Mouse (Mus musculus): ENCODE results near the gene Esyt1. TPM values are rescaled to one million over a fixed set of nuclear protein-coding genes. Genes with fewer than 3 reads are reported as not detected.
"Not testable (repeated sequence)": the region's sequence is repeated elsewhere in the genome, so short reads cannot be mapped to it uniquely, and the experiment has no call there.

The Esyt1 gene
- polyA plus RNA-seq, 1 experiment from 2014 or later = 13.6 TPM

DNA sequence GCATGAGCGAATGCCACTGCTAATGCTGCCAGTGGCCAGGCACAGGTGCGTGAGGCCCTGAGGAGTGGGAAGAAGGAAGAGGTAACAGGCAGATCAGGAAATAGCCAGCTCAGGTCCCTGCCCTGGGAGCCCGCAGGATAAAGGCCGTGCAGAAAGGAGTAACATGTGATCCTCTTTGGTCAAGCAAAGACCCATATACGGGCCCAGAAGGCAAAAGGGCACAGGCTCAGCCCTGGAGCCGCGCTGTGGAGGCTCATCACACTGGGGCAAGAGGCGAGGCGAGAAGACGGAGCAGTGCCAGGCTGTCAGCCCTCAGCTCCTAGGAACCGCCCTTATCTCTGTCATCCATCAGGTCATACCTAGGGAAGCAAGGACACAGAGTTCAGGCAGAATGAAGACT, 15.4 kb downstream of the Esyt1 start:
- Histone ChIP-seq H3K27ac (replicated peaks) (no peak overlapping the region), H3K4me3 (no peak overlapping the region), H3K4me1 (no peaks in the 10 kb centered on the region), H3K9me3 (no peaks in the 10 kb centered on the region), H3K36me3 (replicated peaks) (peaks cover 21% of the 10 kb centered on the region; the same call in 1 of the 2 replicates), H3K27me3 (replicated peaks; ENCODE audit: low read depth, poor library complexity, severe bottlenecking) (peaks cover 18% of the 10 kb centered on the region)
- WGBS = 82% methylated on average over 11 of the region's 11 CpGs
- DNase-seq (ENCODE audit: low spot score) = no peak

DNA sequence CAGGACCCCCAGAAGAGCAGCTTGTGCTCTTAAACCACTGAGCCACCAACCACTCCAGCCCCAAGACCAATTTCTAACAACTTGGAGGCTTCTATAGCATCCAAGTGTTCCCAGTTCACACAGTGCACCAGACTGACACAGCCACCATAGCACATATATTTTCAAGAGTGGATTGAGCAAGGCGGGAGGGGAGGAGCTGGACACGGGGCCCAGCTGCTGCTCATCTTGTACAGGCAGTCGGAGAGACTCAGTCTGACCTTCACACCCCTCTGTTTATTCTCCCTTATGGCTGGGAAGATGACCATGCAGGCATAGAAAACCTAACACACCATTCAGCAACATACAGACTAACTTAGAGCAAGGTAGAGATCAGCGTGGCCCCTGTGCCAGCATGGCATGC, 15.8 kb downstream of the Esyt1 start:
- Histone ChIP-seq H3K4me1 (0 out of 2 replicates have a peak, but pooled peaks cover 2% of the 10 kb centered on the region), H3K9me3 (no peaks in the 10 kb centered on the region), H3K4me3 (no peak overlapping the region), H3K36me3 (replicated peaks) (peaks cover 16% of the 10 kb centered on the region; the same call in 1 of the 2 replicates), H3K27ac (replicated peaks) (no peak overlapping the region), H3K27me3 (replicated peaks; ENCODE audit: low read depth, poor library complexity, severe bottlenecking) (peaks cover 13% of the 10 kb centered on the region)
- no peak for DNase-seq (ENCODE audit: low spot score)
- 86% methylated on average over 4 of the region's 4 CpGs for WGBS

DNA sequence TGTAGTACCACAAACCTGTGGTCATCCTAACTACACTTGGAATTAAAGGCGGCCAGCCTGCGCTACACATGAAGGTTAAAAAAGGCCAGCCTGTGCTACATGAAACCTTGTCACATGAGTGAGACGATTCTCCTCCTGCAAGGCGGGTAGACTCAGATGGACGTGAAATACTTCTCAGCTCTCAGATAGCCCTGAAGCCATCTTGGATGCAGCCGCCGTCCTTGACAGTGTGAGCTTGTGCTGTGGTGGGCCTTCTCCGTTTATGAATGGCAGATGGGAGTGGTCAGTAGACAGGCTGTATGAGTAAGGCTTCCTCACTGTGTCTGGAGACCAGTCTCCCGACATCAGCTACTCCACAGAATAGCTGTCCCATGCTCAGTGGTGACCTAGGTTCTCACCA, 16.5 kb downstream of the Esyt1 start:
- no peak for DNase-seq (ENCODE audit: low spot score)
- H3K36me3 ChIP-seq (replicated peaks) = peaks cover 16% of the 10 kb centered on the region; the same call in 1 of the 2 replicates
- H3K9me3 ChIP-seq = no peaks in the 10 kb centered on the region
- H3K27me3 ChIP-seq (replicated peaks; ENCODE audit: low read depth, poor library complexity, severe bottlenecking) = 0 out of 2 replicates have a peak, but pooled peaks cover 12% of the 10 kb centered on the region
- 86% methylated on average over 9 of the region's 9 CpGs for WGBS
- H3K4me3 ChIP-seq = no peak overlapping the region
- 0 out of 2 replicates have a peak, but pooled peaks cover 2% of the 10 kb centered on the region for H3K4me1 ChIP-seq
- no peak overlapping the region for H3K27ac ChIP-seq (replicated peaks)

DNA sequence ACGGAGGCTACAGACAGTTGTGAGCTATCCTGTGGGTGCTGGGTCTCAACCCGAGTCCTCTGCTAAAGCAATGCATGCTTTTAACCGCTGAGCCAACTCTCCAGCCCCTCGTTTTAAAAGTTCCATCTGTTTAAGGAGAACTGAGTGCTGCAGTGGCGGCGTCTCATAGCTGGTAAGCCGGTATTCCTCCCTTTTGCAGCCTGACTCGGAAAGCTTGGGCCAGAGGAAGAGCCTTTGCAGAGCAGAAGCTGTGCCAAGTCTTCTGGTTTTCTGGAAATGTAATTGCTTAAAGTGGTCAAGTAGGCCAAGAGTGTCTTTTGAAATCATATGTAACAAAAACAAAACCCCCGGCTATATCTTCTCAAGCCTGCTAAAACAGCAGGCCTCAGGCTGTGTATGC, 17.4 kb downstream of the Esyt1 start:
- WGBS = 84% methylated on average over 9 of the region's 9 CpGs

DNA sequence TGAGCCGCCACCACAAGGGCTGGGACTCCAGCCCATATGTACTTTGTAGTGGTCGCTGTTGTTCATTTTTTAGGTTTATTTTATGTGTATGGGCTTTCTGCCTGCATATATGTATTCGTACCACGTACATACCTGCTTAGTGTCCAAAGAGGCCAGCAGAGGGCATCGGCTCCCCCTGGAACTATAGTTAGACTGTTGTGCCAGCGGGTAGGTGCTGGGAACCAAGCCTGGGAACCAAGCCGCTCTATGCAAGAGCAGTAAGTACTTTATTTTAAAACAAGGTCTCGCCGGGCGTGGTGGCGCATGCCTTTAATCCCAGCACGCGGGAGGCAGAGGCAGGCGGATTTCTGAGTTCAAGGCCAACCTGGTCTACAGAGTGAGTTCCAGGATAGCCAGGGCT, 19.7 kb downstream of the Esyt1 start:
- Histone ChIP-seq H3K4me3 (no peak overlapping the region), H3K9me3 (no peaks in the 10 kb centered on the region), H3K27me3 (replicated peaks; ENCODE audit: low read depth, poor library complexity, severe bottlenecking) (no peaks in the 10 kb centered on the region), H3K4me1 (0 out of 2 replicates have a peak, but pooled peaks cover 2% of the 10 kb centered on the region), H3K27ac (replicated peaks) (no peak overlapping the region), H3K36me3 (replicated peaks) (peaks cover 7% of the 10 kb centered on the region; the same call in 1 of the 2 replicates)
- 94% methylated on average over 14 of the region's 14 CpGs for WGBS
- no peak for DNase-seq (ENCODE audit: low spot score)

More for the DNA sequence above, 17.4 kb downstream of the Esyt1 start:
- Histone ChIP-seq H3K36me3 (replicated peaks) (peaks cover 16% of the 10 kb centered on the region; the same call in 1 of the 2 replicates), H3K9me3 (no peaks in the 10 kb centered on the region), H3K4me1 (0 out of 2 replicates have a peak, but pooled peaks cover 2% of the 10 kb centered on the region), H3K4me3 (no peak overlapping the region), H3K27me3 (replicated peaks; ENCODE audit: low read depth, poor library complexity, severe bottlenecking) (0 out of 2 replicates have a peak, but pooled peaks cover 8% of the 10 kb centered on the region), H3K27ac (replicated peaks) (no peak overlapping the region)
- DNase-seq (ENCODE audit: low spot score) = no peak

DNA sequence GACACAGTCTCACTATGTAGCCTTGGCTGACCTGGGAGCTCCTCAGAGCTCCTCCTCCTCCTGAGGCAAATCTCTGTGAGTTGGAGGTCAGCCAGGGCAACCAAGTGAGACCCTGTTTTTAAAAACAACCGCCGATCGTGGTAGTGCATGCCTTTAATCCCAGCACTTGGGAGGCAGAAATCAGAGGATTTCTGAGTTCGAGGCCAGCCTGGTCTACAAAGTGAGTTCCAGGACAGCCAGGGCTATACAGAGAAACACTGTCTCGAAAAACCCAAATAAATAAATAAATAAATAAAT, 20.4 kb downstream of the Esyt1 start:
- not testable (repeated sequence) for H3K4me3 ChIP-seq; H3K9me3 ChIP-seq; H3K36me3 ChIP-seq (replicated peaks); H3K4me1 ChIP-seq; DNase-seq (ENCODE audit: low spot score); H3K27ac ChIP-seq (replicated peaks); H3K27me3 ChIP-seq (replicated peaks; ENCODE audit: low read depth, poor library complexity, severe bottlenecking)
- WGBS = 83% methylated on average over 5 of the region's 5 CpGs

DNA sequence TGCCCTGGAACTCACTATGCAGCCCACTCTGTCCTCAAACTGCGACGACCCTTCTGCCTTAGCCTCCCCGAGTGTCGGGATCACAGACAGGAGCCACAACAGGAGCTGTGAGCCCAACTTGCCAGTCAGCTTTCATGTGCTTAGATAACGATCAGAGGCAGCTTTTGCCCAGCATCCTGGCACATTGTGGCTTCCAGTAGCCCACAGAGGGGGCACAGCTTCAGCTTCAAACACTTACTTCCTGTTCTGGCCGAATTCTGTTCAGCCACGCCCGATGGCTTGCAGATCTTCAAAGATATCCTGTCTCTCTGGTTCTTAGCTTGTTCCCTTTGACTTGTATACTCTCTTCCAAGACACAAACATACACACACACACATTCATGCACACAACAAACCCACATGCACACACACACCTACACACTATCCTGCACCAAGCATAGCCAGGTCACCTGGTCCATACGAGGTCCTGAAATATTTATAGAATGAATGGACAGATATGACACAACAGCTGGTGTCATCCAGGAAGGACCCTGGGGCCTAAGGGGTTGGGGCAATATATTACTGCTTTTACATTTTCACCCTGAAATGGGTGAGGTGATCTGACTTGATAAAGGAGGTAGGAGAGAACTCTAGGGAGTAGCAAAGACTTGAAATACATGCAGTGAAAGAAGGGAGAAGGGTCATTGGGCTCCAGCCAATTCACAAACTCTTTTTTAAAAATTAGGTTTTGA, 20.9 kb downstream of the Esyt1 start:
- WGBS = 79% methylated on average over 9 of the region's 9 CpGs
- no peak overlapping the region for H3K4me3 ChIP-seq
- no peak overlapping the region; the same call in 1 of the 2 replicates for H3K27ac ChIP-seq (replicated peaks)
- H3K4me1 ChIP-seq = 0 out of 2 replicates have a peak, but pooled peaks cover 2% of the 10 kb centered on the region
- no peak for DNase-seq (ENCODE audit: low spot score)
- peaks cover 7% of the 10 kb centered on the region; the same call in 1 of the 2 replicates for H3K36me3 ChIP-seq (replicated peaks)
- no peaks in the 10 kb centered on the region for H3K9me3 ChIP-seq
- H3K27me3 ChIP-seq (replicated peaks; ENCODE audit: low read depth, poor library complexity, severe bottlenecking) = no peaks in the 10 kb centered on the region

DNA sequence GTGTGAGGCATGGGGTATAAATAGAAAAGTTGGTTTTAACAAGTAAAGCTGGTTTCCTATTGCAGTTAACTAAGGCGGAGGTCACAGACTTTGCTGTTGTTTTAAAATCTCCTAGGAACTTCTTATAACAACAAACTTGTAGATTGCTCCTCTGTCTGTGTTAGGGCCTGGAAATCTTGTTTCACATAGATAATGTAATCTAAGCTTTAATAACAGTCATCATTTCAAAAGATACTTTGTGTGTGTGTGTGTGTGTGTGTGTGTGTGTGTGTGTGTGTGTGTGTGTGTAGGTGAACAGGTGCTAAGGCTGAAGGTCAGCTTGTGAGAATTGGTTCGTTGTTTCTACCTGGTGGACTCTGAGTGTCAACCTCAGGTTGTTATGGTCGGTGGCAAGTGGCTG, 21.7 kb downstream of the Esyt1 start:
- H3K9me3 ChIP-seq = no peaks in the 10 kb centered on the region
- H3K27ac ChIP-seq (replicated peaks) = no peak overlapping the region
- 86% methylated on average over 3 of the region's 3 CpGs for WGBS
- peaks cover 4% of the 10 kb centered on the region; the same call in 1 of the 2 replicates for H3K36me3 ChIP-seq (replicated peaks)
- peaks cover 9% of the 10 kb centered on the region for H3K4me1 ChIP-seq
- no peak for DNase-seq (ENCODE audit: low spot score)
- H3K4me3 ChIP-seq = no peak overlapping the region
- no peaks in the 10 kb centered on the region for H3K27me3 ChIP-seq (replicated peaks; ENCODE audit: low read depth, poor library complexity, severe bottlenecking)

DNA sequence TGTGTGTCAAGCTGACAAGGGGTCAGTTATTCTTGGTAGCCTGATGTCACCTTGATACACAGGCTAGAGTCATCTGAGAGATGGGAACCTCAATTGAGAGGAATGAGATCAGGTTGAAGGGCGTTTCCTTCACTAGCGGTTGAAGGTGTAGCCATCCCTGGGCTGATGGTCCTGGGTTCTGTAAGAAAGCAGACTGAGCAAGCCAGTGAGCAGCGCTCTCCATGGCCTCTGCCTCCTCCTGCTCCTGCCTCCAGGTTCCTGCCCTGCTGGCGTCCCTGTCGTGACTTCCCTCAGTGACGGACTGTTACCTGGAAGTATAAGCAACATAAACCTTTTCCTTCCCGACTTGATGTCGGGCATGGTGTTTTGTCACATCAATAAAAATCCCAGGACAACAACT, 22.1 kb downstream of the Esyt1 start:
- no peak overlapping the region for H3K27ac ChIP-seq (replicated peaks)
- no peaks in the 10 kb centered on the region for H3K27me3 ChIP-seq (replicated peaks; ENCODE audit: low read depth, poor library complexity, severe bottlenecking)
- H3K36me3 ChIP-seq (replicated peaks) = peaks cover 4% of the 10 kb centered on the region; the same call in 1 of the 2 replicates
- H3K9me3 ChIP-seq = no peaks in the 10 kb centered on the region
- no peak for DNase-seq (ENCODE audit: low spot score)
- 80% methylated on average over 8 of the region's 8 CpGs for WGBS
- no peak overlapping the region for H3K4me3 ChIP-seq
- peaks cover 11% of the 10 kb centered on the region for H3K4me1 ChIP-seq

DNA sequence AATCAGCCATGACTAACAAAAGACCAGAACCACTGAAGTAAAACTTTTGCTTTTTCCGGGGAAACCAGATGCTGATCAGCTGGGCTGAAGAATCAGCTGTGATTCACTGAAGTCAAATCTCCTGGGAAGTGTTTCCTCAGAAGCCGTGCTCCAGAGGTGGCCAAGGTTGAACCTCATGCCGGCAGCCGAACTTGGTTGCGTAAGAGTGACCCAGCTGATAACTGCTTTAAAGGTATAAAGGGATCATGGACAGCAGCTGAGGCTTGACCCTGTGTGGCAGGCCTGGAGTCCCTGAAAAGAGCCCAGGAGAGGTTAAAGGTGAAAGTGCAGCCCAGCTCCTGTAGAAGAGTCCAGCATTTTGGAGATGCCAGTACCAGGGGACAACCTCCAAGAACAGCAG, 23.3 kb downstream of the Esyt1 start:
- Histone ChIP-seq H3K27ac (replicated peaks) (no peak overlapping the region), H3K27me3 (replicated peaks; ENCODE audit: low read depth, poor library complexity, severe bottlenecking) (peaks cover under 1% of the 10 kb centered on the region; the same call in 1 of the 2 replicates), H3K4me3 (no peak overlapping the region), H3K36me3 (replicated peaks) (peaks cover 4% of the 10 kb centered on the region; the same call in 1 of the 2 replicates), H3K4me1 (peaks cover 22% of the 10 kb centered on the region), H3K9me3 (no peaks in the 10 kb centered on the region)
- no peak for DNase-seq (ENCODE audit: low spot score)
- 82% methylated on average over 5 of the region's 5 CpGs for WGBS

DNA sequence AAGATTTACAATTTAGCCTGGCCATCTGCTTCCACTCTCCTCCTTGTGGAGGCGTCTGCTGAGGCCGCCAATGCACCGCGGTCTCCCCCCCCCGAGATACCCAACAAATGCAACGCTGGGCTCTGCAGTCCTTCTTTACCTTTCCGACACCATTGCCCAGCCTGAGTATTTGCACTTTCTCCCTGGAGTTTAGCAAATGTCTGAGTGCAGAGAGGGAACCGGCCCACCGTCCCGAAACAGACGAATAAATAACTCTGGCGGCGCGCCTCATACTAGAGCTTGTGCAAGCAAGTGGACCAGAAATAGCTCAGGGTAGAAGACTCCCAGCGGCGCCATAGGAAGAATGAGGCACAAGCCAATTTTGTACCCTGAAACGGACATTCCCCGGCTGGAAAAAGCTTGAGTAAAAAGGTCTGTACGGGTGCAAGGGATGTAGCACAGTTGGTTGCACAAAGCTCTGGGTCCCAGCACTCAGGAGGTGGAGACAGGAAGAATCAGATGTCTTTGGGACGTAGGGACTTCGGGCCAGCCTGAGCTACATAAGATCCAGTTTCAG, 26.5 kb downstream of the Esyt1 start:
- H3K9me3 ChIP-seq = no peaks in the 10 kb centered on the region
- peak; percentile 64 for DNase-seq (ENCODE audit: low spot score)
- H3K36me3 ChIP-seq (replicated peaks) = no peaks in the 10 kb centered on the region
- H3K27me3 ChIP-seq (replicated peaks; ENCODE audit: low read depth, poor library complexity, severe bottlenecking) = peaks cover 14% of the 10 kb centered on the region
- H3K4me3 ChIP-seq = peak overlapping the region; percentile 69
- H3K27ac ChIP-seq (replicated peaks) = peak overlapping the region; percentile 81
- 3% methylated on average over 21 of the region's 21 CpGs for WGBS
- peaks cover 46% of the 10 kb centered on the region for H3K4me1 ChIP-seq

DNA sequence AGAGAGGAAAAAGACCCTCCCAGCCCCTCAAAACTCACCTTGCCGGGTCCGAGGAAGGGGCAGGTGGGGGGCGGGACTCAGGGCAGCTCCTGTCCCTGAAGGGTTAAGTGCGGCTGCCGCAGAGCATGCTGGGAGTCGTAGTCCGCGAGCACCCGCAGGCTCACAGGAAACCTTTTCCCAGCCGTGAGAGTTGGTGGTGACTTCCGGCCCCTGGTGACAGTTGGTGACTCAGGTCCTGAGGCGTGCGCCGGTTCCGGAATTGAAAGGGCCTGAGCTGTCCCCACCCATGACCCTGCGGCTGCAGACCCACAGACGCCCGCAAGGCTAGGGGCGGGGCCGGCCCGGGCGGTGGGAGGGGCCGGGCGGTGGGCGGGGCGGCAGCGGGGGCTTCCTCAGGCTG, 27.1 kb downstream of the Esyt1 start, which contains the start of gene Myl6b:
Gene Myl6b (minus strand): TSS at position 96 of the 400 bp plus-strand sequence.
- Histone ChIP-seq H3K4me1 (peaks cover 47% of the 10 kb centered on the region), H3K4me3 (peak within 1 kb of the TSS; percentile 69), H3K27me3 (replicated peaks; ENCODE audit: low read depth, poor library complexity, severe bottlenecking) (peaks cover 14% of the 10 kb centered on the region), H3K9me3 (no peaks in the 10 kb centered on the region), H3K36me3 (replicated peaks) (no peaks in the 10 kb centered on the region), H3K27ac (replicated peaks) (peak within 1 kb of the TSS; percentile 81)
- under 1% methylated on average over 27 of the region's 27 CpGs for WGBS
- peak; percentile 96 for DNase-seq (ENCODE audit: low spot score)
